Mouse (Mus musculus) urinary bladder, postnatal 14 days (tissue): ENCODE results near the gene Fev.

ENCODE experiments used
- DNase-seq: peaks from one replicate; pipeline ENCODE4 v3.0.0; 2021; ENCODE audit warnings: low spot score

The Fev gene

DNA sequence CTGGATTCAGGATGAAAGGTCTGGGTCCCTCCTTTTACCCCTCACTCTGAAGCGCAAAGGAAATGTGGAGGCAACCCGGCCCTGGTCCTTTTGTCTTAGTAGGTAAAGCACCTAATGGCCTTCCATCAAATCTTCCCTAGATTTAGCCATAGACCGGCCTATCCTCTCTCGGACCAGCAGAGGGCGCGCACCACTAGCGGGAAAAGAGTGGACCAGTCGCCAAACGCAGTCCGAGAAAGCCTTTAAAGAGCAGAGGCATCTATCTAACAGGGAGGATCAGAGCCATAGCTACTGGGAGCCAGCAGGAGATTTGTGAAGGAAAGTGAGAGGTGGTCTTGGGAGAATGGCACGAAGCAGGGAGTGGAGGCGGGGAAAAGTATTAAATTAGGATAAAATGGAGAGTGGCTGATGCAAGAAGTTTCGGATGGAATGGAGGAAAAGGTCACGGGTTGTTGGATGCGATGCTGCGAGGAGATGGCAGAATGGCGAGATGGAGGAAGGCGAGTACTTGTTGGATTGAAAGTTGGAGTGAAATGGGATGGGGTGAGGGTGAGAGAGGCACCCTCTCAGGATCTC, 4.3 kb downstream of the Fev start:
- DNase-seq, result peak; percentile 63

DNA sequence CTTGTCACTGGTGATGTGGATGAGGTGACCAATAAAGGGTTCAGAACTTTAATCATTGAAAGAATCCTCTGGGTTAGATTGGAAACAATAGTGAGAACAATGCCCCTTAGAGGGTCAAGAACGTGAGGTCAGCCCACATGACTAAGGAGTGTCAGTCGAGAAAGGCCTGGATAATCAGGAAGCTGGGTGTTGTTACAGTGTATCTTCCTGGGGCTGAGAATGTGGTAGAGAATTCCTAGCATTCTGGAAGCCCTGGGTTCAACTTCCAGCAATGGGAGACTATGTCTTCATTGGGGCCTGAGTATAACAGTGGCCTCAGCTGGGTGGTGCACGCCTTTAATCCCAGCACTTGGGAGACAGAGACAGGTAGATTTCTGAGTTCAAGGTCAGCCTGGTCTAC, 8.0 kb downstream of the Fev start:
- no peak for DNase-seq

DNA sequence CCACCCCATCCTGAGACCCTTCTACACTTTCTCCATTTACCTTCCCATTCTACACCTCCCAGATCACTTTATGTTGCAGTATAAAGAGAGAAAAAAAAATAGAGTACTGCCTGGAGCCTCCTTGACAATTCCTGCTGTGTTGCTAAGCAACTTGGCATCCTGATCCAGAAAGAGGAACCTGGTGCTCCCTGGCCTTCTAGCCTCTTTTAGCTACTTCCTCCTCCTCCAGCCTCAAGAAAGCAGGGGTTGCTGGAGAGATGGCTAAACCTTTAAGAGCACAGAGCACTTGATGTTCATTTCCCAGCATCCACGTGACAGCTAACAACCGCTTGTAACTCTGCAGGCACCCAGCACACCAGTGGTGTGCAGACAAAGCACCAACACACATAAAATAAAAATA, 13.0 kb downstream of the Fev start:
- no peak for DNase-seq

DNA sequence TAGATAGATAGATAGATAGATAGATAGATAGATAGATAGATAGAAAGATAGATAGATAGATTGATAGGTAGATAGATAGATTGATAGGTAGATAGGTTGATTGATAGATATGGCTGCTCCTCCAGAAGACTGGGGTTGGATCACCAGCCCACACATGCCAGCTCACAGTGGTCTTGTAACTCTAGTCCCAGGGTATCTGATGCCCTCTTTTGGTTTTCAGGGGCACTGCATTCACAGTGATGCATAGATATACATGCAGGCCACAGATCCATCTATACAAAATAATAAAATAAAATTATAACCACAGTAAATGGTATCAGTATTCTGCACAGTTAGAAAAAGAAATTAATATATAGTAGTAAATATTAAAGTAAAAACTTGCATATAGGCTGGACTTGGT, 23.4 kb downstream of the Fev start:
- no peak for DNase-seq

DNA sequence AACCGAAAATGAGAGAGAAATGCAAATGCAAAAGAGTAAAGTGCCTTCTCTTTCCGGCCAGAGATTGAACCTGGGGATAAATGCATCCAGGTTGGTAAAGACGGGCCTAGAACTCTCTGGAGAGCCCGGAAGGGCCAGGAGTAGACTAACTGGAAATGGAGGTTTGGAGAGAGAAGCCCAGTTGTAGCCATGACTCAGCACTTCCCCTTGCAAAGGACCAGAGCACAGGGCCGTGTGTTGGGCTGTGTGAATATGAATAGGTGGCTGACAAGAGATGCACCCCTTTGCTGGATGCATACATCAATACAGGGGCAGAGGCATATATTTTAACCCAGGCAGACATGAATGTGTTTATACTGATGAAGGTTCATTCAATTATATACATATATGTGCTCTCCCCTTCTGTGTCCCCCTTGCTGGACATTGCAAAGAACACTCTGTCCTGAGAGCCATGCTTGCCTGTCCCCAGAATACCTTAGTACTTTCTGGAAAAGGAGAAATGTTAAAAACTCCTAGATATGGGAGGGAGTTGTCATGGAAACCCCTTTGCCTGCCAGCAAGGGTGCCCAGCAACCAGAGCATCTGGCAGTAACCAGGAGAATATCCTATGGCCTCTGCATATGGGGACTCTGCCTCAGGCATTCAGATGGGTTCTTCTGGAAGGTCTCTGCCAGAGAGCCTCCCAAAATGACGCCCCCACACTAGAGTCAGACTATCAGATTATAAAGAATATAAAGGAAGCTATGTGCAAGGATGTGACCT, 25.8 kb downstream of the Fev start:
- DNase-seq, result no peak

DNA sequence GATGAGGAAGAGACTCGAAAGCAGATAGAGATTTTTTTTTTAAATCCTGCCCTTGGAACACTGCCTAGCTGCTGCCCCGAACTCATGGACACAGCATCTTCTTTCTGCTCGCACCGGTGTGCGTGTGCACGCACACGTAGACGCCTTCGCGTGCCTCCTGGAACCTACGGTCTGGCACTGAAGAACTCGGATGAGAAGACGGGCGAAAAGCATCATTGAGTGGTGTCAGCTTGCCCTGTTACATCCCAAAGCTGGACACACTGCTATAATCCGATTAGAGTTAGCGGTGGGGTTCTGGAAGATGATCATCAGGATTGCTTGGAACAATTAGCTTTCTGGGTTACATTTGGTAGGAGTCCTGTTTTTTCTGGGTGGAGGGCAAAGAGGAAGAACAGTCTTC, 26.4 kb downstream of the Fev start:
- no peak for DNase-seq

DNA sequence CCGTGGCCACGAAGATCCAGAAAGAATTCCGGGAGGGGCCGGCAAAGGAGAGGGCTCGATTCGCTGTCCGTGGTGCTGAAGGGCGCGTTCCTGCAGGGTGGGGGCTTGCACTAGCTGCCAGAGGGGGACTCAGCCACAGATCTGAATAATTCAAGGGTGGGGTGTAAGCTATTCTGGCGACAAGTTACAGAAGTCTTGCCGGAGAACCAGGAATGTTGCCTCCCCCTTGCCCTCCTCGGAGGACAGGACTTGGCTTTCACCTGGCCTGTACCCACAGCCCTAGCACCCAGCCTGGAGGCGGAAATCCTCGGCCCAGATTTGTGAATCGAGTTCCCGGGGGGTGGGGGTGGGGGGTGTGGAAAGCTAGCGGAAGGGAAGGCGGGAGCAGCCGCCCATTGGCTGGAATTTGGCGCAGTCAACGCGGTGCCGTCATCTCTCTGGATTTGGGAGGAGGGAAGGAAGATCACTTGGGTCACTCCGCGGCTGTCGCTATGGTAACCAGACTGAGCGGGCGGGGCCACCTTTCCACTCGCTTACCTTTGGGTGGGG, 27.0 kb downstream of the Fev start:
- peak; percentile 63 for DNase-seq

DNA sequence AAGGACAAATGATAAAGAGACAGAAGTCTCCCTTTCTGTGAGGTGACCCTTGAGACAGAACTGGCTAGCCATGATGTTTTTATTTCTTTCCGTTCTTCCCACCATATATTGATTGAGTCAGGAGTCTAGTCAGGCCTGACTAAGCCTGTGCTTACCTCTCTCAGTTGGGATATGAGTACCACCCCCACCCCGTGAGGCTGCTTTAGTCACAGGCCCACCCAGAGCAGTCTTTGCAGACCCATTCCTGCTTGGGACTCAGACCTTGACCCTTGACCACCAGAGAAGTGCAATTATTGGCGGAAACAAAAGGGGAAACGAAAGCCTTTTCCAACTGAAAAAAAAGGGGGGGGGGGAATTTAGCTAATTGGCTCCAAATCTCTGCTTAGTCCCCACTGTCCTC, 27.5 kb downstream of the Fev start:
- DNase-seq, result no peak

DNA sequence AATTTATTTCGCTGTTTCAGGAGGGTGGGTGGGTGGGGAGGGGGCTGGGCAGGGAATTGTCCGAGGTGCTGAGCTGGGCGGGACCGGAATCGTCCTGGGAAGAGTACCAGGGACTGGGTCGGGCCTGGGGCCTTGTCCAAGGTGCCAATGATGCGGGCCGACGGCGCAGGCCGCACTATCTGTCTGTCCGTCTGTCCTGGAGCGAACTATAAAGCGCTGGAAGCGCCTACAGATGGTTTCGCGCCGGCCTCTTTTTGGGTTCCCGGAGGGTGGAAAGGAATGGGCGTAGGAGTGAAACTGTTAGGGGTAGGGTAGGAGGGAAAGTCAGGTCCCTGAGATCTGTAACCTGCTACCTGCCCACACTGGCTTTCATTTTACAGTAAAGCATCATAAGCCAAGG, 28.0 kb downstream of the Fev start:
- no peak for DNase-seq

DNA sequence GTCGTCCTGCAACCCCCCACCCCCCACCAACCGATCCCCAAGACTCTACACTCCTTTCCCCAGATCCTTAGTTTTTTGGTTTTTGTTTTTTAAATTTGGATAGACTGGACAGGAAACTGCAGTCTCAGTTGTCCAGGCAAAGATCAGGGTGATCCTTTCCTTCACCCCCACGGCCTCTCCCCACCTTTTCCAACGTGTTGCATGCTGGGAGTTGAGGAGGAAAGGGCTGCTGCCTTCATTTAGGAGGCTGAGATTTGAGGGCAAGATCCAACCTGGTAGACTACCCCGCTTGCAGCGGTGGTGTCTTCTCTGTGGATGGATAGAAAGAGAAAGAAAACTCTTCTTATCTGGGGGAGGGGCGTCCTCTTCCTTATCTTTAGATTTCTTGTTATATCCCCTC, 28.4 kb downstream of the Fev start:
- no peak for DNase-seq

DNA sequence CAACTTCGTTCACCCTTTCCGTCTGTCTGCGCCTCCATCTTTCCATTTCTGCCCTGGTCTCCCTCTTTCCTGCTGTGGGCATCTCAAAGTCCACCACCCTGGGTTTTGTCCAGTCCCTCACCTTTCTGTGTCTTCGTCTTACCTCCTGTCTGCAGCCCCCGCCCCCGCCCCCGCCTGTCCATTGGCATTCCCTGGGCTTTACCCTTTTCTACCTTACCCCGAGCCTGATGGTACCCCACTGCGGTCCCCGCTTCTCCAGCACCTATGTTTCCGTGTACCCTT, 28.8 kb downstream of the Fev start:
- DNase-seq, result no peak

DNA sequence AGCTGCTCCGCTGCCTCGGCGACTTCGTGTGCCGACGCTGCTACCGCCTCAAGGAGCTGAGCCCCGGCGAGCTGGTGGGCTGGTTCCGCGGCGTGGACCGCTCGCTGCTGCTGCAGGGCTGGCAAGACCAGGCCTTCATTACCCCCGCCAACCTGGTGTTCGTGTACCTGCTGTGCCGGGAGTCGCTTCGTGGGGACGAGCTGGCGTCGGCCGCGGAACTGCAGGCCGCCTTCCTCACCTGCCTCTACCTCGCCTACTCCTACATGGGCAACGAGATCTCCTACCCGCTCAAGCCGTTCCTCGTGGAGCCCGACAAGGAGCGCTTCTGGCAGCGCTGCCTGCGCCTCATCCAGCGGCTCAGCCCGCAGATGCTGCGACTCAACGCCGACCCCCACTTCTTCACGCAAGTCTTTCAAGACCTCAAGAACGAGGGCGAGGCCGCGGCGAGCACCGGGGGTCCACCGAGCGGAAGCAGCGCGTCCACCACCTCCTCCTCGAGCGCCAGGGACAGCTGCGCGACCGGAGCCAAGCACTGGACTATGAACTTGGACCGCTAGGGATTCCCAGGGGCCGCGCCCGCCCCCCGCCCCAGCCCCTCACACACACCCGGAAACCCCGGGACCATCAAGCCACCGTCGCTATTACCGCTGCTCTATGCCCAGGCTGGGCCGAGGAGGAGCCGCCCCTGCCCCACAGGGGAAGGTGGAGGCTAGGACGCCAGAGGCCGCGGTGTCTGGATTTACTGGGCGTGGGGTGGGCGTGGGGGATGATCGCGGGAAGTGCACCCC, 29.4 kb downstream of the Fev start:
- no peak for DNase-seq

DNA sequence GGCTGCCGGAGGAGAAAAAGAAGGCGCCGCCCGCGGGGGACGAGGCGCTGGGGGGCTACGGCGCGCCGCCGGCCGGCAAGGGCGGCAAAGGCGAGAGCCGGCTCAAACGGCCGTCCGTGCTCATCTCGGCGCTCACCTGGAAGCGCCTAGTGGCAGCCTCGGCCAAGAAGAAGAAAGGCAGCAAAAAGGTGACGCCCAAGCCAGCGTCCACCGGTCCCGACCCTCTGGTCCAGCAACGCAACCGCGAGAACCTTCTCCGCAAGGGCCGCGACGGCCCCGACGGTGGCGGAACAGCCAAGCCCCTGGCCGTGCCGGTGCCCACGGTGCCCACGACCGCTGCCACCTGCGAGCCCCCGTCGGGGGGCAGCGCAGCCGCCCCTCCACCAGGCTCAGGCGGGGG, 30.1 kb downstream of the Fev start:
- DNase-seq, result peak; percentile 3

DNA sequence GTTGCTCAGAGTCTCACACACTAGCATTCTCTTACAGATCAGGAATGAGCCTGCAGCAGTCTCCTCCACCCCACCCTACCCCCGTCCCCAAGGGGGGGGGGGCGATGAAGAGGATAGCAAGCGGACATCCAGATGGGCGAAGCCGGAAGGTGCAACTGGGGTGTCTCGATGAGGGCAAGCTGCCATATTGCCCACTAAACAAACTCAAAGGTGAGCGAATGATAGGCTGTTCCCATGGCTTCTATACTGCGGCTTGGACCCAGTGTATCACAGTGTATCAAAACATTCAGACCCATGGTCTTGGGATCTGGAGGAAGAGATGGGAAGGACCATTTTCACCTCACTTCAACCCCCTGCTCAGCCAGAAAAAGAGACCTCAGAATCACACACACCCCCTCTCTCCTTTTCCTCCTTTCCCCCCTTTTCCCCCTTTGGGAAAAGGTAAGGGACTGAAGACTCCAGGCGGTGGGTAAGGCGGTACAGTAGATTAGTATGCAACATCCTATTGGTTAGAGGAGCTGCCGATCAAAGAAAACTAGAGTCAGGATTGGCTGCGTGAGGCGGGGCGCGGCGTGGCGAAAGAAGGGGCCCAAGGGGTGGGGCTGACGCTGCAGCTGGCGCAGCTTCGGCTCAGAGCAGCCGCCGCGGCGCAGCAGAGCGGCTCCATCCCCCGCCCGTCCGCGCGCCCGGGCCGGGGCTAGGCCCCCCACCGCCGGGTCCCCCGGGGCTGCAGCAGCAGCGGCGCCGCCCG, 30.7 kb downstream of the Fev start, which contains the start of gene Cdk5r2:
Gene Cdk5r2 (plus strand): TSS at position 629 of the 751 bp plus-strand sequence.
- peak; percentile 84 for DNase-seq

DNA sequence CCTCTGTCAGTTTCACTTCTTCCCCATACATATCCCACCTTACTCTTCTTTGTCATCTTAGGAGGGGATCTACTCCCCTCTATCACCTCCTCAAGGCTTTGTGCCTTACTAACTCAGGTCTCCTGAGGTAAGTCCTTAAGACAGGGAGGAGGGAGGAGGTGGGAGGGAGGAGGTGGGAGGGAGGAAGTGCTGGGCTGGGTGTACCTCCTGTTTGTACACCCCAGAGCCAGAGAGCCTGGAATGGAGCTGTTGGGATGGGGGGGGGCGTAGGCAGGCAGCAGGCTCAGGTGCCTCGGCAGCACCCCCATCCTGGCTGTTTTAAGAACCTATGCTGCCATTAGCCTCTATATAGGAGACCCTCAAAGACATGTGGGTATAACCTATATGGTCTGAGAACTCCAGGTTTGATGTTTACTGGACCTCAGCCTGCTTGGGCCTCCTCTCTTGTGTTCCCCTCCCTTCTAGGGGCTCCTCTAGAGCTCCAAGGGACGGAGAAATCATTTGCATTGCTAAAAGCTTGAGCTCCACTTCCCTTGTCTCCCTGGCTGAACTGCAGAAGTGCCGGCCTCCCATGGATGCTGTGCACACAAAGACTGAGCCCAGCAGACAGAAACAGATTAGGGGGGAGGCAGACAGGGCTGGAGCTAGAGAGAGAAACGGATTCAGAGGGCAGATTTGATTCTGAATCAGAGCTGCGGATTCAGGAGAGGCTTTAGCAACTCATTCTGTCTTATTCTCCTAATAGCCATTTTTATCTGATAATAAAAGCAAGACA, 34.0 kb downstream of the Fev start:
- DNase-seq, result no peak

DNA sequence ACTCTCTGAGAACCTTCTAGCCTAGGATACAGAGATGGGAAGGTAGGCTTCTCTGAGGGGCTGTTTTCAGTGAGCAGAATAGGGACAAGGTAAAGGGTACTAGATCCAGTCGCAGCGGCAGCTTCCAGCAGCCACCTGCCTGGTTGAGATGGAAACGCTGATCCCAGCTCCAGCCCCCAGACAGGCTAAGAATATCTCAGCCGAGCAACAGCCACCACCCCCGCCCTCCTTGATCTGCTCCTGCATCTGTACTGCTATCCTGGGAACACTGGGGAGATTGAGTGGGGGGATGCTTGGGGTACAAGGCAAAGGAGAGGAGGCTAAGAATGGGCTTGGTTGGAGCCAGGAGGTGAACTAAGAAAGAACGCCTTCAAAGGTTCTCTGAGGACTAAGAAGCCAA, 35.0 kb downstream of the Fev start:
- no peak for DNase-seq

DNA sequence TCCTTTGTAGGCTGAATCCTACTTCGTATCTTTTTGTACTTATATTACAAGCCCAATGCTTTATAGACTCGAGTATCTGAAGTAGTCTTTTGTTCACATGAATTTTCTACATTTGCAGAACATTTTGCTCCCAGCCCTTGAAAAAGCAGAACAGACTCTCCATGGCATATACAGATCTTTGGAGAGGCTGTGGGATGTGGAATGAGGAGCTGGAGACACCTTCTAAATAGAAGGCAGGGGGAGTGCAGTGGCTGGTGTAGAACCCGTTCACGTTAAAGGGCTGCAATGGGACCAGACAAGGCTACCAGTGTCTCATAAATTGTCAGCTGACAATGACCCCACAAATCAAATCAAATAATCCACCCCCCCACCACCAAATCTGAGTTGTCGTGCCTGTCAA, 36.3 kb downstream of the Fev start:
- no peak for DNase-seq

DNA sequence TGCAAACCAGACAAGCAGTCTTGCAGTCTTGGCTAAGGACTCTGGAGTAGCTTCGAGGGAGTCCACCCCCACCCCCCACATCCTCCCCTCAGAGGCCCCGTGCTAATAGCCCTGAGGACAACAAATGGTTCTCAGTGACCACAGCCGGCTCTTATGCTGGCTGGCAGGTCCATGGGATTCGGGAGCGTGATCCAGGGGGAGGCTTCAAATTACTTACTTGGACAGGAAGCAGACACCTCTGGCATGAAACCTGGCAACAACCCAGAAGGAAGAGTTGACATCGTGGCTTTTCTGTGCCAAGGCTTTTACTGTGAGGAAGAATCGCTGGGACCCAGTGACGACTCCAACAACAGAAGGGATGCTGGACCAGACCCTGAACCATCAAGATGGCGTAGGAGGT, 38.9 kb downstream of the Fev start:
- no peak for DNase-seq

DNA sequence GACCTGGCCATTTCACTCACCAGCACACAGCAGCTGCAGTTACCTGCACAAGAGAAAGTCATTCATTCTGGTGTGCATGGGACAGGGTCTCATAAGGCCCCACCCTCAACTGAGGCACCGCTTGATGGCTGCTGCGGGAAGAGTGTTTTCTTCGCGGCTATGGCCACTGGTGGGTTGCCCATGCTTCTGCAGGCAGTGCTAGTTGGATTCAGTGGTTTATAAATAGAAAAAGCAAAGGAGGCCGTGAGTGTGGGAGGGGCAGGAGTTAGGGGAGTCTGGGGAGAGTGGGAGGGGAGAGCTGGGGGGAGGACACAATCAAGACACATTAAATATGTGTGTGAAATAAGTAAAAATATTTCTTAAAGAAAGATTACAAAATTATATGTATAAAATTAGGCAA, 42.1 kb downstream of the Fev start:
- no peak for DNase-seq

DNA sequence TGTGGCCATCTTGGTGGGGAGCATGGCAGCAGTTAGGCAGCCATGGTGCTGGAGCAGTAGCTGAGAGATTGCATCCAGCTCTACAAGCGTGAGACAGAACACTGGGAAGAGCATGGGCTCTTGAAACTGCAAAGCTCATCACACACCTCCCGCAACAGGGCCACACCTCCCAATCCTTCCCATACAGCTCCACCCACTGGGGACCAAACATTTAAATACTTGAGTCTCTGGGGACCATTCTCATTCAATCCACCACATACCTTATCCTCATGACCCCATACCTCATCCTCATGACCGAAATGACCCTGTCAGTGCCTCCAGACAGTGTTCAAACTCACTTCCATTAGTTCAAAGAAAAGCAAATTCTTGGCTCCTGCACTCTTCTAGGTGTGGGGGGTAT, 52.0 kb downstream of the Fev start:
- DNase-seq, result no peak
